Mouse (Mus musculus) spleen, postnatal 36 days (tissue): ENCODE measurements at regions not wholly inside any gene's neighbourhood (a gene's known extent, or its start where the extent isn't known, plus 50 kb on each side); places are given as distances from the start of the nearest gene placed in this dataset.

ENCODE experiments used
- DNase-seq, 2 experiments: peaks; one replicate each; pipeline ENCODE4 v3.0.0; 2022; ENCODE audit warnings: low spot score in 2 of 2, mixed read lengths in 1 of 2

DNA sequence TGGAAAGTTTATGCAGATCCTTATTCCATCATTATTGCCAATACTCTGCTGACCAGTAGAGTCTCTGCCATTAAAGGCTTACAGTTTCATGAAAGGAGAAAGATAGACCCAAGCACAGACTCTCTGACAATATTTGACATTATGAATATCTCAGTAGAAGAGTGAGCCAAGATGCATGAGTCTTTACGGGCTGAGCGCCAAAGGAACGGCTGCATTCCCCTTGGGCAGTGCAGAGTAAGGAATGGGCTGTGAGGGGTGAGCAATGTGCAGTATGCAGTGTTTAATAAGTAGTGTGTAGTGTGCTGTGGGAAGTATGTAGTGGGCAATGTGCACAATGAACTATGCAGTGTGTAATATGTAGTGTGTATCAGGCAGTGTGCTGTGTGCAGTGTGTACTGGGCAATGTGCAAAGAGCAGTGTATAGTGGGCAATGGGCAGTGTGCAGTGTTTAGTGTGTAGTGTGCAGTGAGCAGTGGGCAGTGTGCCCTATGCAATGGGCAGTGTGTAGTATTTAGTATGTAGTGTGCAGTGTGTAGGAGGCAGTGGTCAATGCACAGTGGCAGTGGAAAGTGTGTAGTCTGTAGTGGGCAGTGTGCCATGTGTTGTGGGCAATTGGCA lies 671.8 kb downstream of the 5730522E02Rik start:
- no peak for DNase-seq

GRCm38 (mm10) chr11:25536069-25536468 lies 674.5 kb downstream of the 5730522E02Rik start:
- DNase-seq: no peak

DNA sequence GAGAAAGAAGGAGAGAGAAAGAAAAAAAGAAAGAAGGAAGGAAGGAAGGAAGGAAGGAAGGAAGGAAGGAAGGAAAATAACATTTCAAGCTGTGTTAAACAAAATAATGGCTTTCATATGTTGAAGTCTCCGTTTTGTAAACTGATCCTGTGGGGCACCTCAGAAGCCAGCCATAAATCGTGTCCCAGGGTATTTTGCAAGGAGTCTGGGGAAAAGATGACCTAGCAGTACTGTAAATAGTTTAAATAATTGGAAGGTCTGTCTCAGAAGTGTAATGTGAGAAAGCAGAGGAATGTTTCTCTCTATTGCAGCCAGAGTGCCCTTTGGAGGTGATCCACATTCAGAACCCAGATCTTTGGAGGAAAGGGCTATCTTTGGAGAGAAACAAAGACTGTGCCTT lies 677.5 kb downstream of the 5730522E02Rik start:
- no peak for DNase-seq

DNA sequence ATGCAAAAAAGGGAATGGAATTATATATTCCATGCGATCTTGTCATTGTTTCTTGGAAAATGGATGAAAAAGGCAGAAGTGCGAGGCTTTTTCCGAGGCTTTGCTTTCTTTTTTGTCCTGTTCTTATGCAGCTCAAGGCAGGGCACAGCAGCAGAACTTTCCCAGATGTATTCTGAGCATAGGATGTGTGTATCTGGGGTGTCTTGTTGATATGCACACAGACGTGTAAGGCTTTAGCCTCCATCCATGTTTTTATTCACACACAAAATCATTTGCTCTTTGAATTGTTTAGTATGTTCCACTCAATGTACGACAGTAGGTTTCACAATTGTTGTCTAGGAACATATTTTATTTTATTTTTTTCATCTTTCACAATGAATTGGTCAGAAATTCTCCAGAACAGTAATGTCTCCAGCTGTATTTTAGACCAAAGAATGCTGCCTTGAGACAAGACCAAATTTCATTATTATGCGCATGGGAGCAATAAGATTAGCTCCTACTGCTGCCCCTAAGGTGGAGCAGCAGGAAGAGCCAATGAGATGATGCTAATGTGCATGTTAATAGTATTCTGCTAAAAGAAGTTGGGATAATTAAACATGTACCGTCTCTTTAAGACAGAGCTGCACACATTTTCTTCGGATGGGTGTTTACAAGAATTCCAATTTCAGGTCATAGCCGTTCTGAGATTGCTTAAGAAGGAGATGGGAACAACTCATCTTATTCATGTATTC lies 678.7 kb downstream of the 5730522E02Rik start:
- DNase-seq: no peak

DNA sequence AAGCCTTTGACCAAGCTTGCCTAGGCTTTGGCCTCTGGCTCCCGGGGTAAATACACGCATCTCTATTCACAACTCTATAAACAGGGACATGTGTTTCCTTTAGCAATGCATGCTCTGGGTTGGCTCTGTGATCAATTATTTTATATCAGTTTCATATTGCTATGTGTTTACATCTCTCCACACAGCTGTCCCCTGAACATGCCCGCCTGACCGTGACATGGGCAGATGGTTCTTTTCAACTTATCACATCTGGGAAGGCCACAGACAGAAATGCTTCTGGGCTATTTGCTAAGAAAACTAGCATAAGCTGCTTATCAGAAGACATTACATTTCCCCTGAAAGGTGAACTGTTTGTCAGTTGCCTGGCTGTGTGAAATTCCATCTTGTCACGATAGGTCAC lies 682.5 kb downstream of the 5730522E02Rik start:
- no peak for DNase-seq

GRCm38 (mm10) chr11:25518903-25519302 lies 691.7 kb downstream of the 5730522E02Rik start:
- no peak for DNase-seq

- no peak for DNase-seq
Measured at GRCm38 (mm10) chr11:25518131-25518530, 692.4 kb downstream of the 5730522E02Rik start.

GRCm38 (mm10) chr11:25505500-25505899 lies 705.1 kb downstream of the 5730522E02Rik start:
- no peak for DNase-seq

- DNase-seq: no peak
Measured at GRCm38 (mm10) chr11:25473682-25474365, 736.7 kb downstream of the 5730522E02Rik start.

DNA sequence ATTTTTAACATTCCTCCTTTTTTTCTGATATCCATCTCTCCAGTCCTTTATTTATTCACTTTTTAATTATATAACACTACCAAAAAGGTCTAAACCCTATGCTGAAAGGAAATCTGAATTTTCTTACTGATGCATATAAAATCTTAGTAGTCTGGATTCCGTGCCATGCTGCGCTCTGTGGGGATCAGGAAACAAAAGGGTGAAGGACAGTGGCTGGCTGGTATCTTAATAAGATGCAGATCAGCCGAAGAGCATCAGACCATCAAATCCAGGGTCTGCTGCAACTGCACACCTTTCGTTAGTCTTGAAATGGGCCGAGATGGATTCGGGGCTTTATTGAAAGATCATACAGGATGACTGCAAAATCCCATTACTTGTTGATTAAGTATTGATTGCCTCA lies 740.7 kb downstream of the 5730522E02Rik start:
- no peak for DNase-seq

DNA sequence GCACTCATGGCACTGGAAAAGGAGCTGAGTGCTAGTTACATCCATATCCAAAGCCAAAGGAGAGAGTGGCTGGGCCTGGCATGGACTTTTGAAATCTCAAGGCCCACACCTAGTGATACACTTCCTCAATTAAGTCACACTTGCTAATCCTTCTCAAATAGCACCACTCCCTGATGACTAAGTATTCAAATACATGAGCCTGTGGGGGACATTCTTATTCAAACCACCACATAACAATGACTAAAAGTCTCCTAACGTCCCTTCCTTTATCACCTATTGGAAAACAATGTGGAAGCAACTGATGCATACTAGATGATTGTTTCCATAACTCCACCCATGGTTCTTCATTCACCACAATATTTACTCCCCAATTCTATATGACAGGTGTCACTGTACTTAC lies 773.4 kb downstream of the 5730522E02Rik start:
- DNase-seq: no peak

DNA sequence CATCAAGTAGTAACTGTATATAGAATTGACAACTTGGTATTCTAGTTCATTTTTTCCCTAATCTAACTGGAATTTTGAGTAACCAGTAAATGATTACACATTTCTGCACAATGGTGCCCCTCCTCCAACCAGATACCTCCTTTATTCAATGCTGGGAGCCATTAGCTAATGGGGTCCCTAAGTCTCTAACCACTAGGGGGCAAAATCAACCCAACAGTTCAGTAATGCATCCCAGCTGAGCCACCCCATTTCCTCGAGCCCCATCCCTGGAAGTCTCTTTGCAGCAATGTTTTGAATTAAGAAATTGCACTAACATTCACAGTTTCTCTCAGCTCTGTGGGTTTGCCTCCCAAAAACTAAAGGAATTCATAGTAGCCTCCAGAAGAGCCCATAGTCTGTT lies 774.9 kb downstream of the 5730522E02Rik start:
- DNase-seq: no peak

DNA sequence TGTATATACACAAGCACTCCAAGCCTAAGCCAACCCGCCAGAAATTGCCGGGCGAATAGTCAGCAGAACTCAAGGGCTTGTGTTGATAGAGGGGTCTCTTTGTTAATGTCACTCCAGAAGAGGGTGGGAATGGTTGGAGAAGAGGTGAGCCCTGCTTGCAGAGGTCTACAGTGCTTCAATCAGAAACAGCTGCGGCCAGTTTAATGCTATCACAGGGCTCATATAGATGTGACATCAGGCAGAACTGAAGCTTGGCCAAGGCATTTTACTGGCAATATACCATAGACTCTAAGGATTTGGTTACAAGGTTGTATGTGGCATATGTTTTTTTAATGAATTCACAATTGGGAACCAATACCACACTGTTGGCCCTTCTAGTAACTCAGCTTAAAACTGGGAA lies 787.4 kb downstream of the 5730522E02Rik start:
- DNase-seq: no peak

- DNase-seq: no peak
Measured at GRCm38 (mm10) chr11:25421486-25421885, 789.1 kb downstream of the 5730522E02Rik start.

DNA sequence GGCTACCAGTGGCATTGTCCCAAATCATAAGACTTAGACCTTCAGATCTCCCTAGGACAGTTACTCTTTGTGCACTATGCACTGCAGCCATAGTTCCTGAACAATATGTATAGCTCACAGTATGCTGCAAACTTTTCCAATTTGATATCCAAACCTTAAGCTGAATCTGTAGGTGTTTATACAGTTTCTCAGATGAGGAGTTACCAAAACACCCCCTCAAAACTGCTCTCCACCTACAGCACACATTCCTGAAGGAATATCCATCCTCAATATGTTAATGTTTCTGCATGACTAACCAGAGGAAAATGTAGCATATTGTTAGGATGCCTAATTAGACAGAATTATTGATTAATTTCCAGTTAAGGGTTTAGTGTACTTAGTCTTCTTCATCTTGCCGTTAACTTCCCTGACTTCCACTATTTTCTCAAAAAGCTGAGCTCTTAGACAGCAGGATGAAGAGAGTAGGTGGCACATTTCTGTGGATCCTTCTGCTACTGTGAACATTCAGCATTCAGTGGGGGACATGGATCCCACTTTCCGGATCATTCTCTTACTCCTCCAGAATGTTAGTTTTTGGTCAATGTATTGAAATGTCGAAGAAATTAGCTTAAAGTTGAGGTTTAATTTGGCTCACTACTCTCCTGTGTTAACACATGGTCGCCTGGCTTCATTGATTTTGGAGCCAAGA lies 800.0 kb downstream of the 5730522E02Rik start:
- DNase-seq: no peak

GRCm38 (mm10) chr11:25391649-25392048 lies 818.9 kb downstream of the 5730522E02Rik start:
- no peak for DNase-seq

DNA sequence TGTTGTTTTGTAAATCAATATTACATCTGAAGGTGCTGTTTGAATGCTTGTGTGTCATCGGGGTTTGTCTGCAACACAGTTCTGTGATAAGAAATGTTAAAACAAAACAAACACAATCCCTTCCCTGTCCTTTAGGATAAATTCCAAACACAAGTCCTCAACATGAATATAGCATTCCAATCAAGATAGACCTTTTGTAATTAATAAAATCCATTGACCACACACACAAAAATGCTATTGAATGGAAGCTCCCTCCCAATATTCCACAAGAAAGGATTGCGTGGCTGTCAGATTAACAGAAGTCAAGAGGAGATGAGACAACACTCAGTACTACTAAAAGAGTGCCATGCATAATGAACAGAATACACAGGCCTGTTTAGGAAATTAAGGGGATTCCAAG lies 843.5 kb downstream of the 5730522E02Rik start:
- no peak for DNase-seq

DNA sequence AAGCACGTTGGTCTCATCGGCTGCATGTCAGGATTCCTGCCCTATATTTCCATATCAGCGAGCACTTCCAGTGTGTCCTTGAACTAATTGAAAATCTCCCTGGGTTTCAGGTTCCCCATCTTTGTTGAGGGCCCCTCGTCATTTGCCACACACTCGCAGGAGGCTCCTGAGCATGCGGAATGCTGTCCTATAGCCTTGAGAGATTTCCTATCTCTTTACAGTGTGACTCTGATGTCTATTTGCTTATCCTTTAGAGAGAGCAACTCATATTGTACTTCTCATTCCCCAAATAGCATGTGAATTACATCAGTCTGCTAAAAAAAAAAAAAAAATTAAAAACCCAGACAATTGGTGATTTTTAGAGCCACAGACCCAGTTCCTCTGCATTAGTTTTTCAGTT lies 845.1 kb downstream of the 5730522E02Rik start:
- DNase-seq: no peak

GRCm38 (mm10) chr11:25359723-25360122 lies 850.8 kb downstream of the 5730522E02Rik start:
- DNase-seq: no peak

- DNase-seq: no peak
Measured at GRCm38 (mm10) chr11:25357717-25358411, 852.7 kb downstream of the 5730522E02Rik start.

DNA sequence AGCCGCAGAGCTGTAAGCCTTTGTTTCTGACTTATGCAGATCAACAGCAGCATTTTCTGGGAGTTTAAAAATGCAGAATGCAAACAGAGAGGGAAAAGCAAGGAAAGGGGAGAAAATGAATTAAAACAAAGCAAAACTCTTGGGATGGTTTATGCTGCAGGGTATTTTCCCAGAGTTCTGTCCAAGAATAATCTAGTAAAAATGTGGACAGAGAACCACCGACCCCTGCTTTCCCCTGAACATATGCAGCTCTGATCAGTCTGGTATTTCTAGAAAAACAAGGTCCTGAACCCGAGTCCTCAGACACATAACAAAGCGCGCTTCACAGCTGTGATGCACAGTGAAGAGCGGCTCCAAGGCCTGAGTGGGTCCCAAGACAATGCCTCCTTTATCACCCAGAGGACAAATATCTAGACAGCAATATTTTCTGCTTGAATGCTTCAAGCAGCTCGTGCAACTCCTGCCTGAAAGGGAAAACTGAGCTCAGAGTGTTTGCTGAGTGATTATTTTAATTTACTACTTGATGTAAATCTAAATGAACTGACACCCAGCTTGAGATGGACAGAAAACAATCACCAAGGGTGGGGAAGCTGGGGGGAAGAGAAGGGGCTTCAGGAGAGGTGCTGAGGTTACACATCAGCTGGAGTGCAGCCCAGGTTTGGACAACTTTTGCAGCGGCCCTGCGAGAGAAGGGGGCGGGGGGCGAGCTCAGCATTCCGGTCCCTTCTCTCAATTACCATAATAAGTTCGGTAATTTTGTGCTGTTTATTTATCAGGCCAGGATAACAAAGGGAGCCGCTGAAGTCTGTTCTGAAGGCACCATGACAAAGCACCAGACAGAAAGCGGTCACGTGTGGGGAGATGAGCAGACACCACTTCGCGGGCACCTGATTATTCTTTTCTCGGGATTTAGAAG lies 853.6 kb downstream of the 5730522E02Rik start:
- DNase-seq: no peak
